Mouse (Mus musculus): ENCODE data around the gene Lgi2.

DNA sequence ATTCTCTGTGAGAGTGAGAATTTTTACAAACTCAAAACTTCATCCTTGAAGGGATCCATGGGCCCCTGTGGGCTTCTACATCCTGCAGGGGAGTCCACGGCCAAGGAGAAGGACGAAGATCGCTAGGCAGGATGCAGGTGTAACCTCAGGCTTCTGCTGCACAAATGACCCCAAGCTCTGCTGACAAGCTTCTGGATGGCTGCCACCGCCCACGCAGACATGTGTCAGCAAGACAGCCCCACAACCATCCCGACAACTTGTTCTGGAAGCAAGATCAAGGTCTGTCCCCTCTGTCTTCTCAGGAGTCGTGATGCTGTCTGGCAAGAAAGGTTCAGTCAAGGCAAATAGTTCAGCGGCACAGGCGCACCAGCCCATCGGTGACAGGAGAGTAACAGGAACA, 43.4 kb upstream of the Lgi2 start:
- TF ChIP-seq EP300 (IDR thresholded peaks at IDR 0.05; ENCODE audit: low read depth) (no peak), CTCF (IDR thresholded peaks at IDR 0.05; ENCODE audit: low read depth) (no peak)

Measured in liver, embryonic 14.5 days (tissue).